ENCODE assay signal across 10 mouse cellular contexts in genomic region chr11:102249351-102250090, GRCm38 (mm10). TPM values are rescaled to one million over a fixed set of nuclear protein-coding genes. Genes with fewer than 3 reads are reported as not detected.
DNase-seq lines count a peak whose midpoint lies in the region; ATAC-seq and TF ChIP-seq lines count a peak whose summit lies in the region.
"Had no signal": no experiment of that assay in that cellular context is flagged by ENCODE, and none has a peak within 500 bp of the region (broad histone marks: within the 10 kb centered on the region; RNA-seq: fewer than 3 reads in every experiment).

No protein-coding gene starts in this region.

- WGBS in heart, postnatal 0 days: 11% methylated on average over 9 of the region's 9 CpGs
- WGBS in embryonic facial prominence, embryonic 10.5 days: 14% methylated on average over 9 of the region's 9 CpGs
- 11% methylated on average over 9 of the region's 9 CpGs for WGBS in intestine, embryonic 14.5 days
- WGBS in midbrain, postnatal 0 days: 12% methylated on average over 9 of the region's 9 CpGs

- H3K4me3 ChIP-seq in heart, postnatal 0 days (ENCODE audit: low read depth, low read length): peak overlapping the region; percentile 75
- H3K4me3 ChIP-seq in embryonic facial prominence, embryonic 10.5 days: peak overlapping the region; percentile 95
- H3K4me3 ChIP-seq in intestine, embryonic 14.5 days (ENCODE audit: low read depth, low read length): peak overlapping the region; percentile 74
- H3K4me3 ChIP-seq in midbrain, postnatal 0 days (ENCODE audit: low read depth, low read length): peak overlapping the region; percentile 34; the same call in 1 of the 2 replicates

- H3K9me3 ChIP-seq in heart, postnatal 0 days (replicated peaks; ENCODE audit: control insufficient read depth, low read length): no peaks in the 10 kb centered on the region
- H3K9me3 ChIP-seq in embryonic facial prominence, embryonic 10.5 days: no peaks in the 10 kb centered on the region
- H3K9me3 ChIP-seq in intestine, embryonic 14.5 days (ENCODE audit: control insufficient read depth, low read length): no peaks in the 10 kb centered on the region
- H3K9me3 ChIP-seq in midbrain, postnatal 0 days (ENCODE audit: low read length): no peaks in the 10 kb centered on the region

- H3K4me1 ChIP-seq in heart, postnatal 0 days (ENCODE audit: control insufficient read depth, insufficient read depth): peaks cover 16% of the 10 kb centered on the region
- H3K4me1 ChIP-seq in embryonic facial prominence, embryonic 10.5 days: peaks cover 25% of the 10 kb centered on the region
- H3K4me1 ChIP-seq in intestine, embryonic 14.5 days (replicated peaks; ENCODE audit: control insufficient read depth, insufficient read depth, low read length): peaks cover 25% of the 10 kb centered on the region
- H3K4me1 ChIP-seq in midbrain, postnatal 0 days (ENCODE audit: insufficient read depth, low read length): peaks cover 3% of the 10 kb centered on the region; the same call in 1 of the 2 replicates

- H3K27me3 ChIP-seq in heart, postnatal 0 days (ENCODE audit: control insufficient read depth, insufficient read depth, low read length): no peaks in the 10 kb centered on the region
- H3K27me3 ChIP-seq in embryonic facial prominence, embryonic 10.5 days (replicated peaks; ENCODE audit: low read depth, poor library complexity, severe bottlenecking): peaks cover 20% of the 10 kb centered on the region
- H3K27me3 ChIP-seq in intestine, embryonic 14.5 days (replicated peaks; ENCODE audit: control insufficient read depth, insufficient read depth, low read length): no peaks in the 10 kb centered on the region
- no peaks in the 10 kb centered on the region for H3K27me3 ChIP-seq in midbrain, postnatal 0 days (ENCODE audit: insufficient read depth, low read length)
- H3K27me3 ChIP-seq: Patski had no signal

- TF ChIP-seq CTCF in heart, postnatal 0 days (IDR thresholded peaks at IDR 0.05; ENCODE audit: low read depth): no peak
- no peak for TF ChIP-seq CTCF in midbrain, postnatal 0 days (IDR thresholded peaks at IDR 0.05)

- DNase-seq in heart, postnatal 0 days (ENCODE audit: low spot score): no peak
- no peak for DNase-seq in heart, adult 18-20 months
- no peak for DNase-seq in embryonic facial prominence, embryonic 10.5 days (ENCODE audit: low spot score)
- no peak for DNase-seq in intestine, embryonic 14.5 days (ENCODE audit: low spot score)
- DNase-seq in midbrain, postnatal 0 days (ENCODE audit: low spot score): no peak
- DNase-seq in right cerebral cortex, postnatal 36 days (ENCODE audit: low spot score in 2 of 2): no peak
- no peak for DNase-seq in embryo, embryonic 10.5 days (ENCODE audit: low spot score)
- DNase-seq in thymus, postnatal 25 days: no peak

- peak overlapping the region; percentile 56; the same call in 1 of the 2 replicates for H3K9ac ChIP-seq in heart, postnatal 0 days (replicated peaks; ENCODE audit: low read depth, low read length)
- H3K9ac ChIP-seq in intestine, embryonic 14.5 days (ENCODE audit: low read length): peak overlapping the region; percentile 50
- no peak overlapping the region for H3K9ac ChIP-seq in midbrain, postnatal 0 days (replicated peaks; ENCODE audit: low read length, poor library complexity, severe bottlenecking)

- no peaks in the 10 kb centered on the region for H3K36me3 ChIP-seq in heart, postnatal 0 days (replicated peaks; ENCODE audit: control insufficient read depth, insufficient read depth, low read length)
- peaks cover 40% of the 10 kb centered on the region for H3K36me3 ChIP-seq in embryonic facial prominence, embryonic 10.5 days (replicated peaks)
- H3K36me3 ChIP-seq in intestine, embryonic 14.5 days (ENCODE audit: control insufficient read depth, insufficient read depth, low read length): peaks cover 6% of the 10 kb centered on the region; the same call in 1 of the 2 replicates
- no peaks in the 10 kb centered on the region for H3K36me3 ChIP-seq in midbrain, postnatal 0 days (ENCODE audit: insufficient read depth, low read length)

- peak overlapping the region; percentile 99 for H3K4me2 ChIP-seq in heart, postnatal 0 days (ENCODE audit: low read depth, low read length)
- peak overlapping the region; percentile 61 for H3K4me2 ChIP-seq in intestine, embryonic 14.5 days (ENCODE audit: low read length)
- H3K4me2 ChIP-seq in midbrain, postnatal 0 days (ENCODE audit: low read depth, low read length, poor library complexity, severe bottlenecking): peak overlapping the region; percentile 97

- TF ChIP-seq EP300 in heart, postnatal 0 days (IDR thresholded peaks at IDR 0.05; ENCODE audit: low read depth): no peak

- H3K27ac ChIP-seq in heart, postnatal 0 days (ENCODE audit: low read depth): no peak overlapping the region
- H3K27ac ChIP-seq in embryonic facial prominence, embryonic 10.5 days (replicated peaks): peak overlapping the region; percentile 88
- H3K27ac ChIP-seq in intestine, embryonic 14.5 days (ENCODE audit: low read depth): no peak overlapping the region
- no peak overlapping the region for H3K27ac ChIP-seq in midbrain, postnatal 0 days (ENCODE audit: low read depth, low read length)

- ATAC-seq in heart, postnatal 0 days (ENCODE audit: insufficient read depth, low read depth): no peak
- ATAC-seq in intestine, embryonic 14.5 days (replicated peaks; ENCODE audit: low FRiP score, low TSS enrichment, low read depth): no peak
- ATAC-seq in midbrain, postnatal 0 days (ENCODE audit: low FRiP score): no peak
- ATAC-seq: Patski had no signal

RNA-seq across cellular contexts. Expression of gene BC030867, which starts 0.8 kb away (rescaled TPM):
- total RNA-seq in heart, postnatal 0 days (2014; rRNA removed; ENCODE audit: low replicate concordance): 3.9 and 5.6 TPM in 2 replicates
- 2.2 and 2.9 TPM in 2 replicates for polyA plus RNA-seq in heart, postnatal 0 days (2015; fragmentation: Nextera tagmentation; extraction: Ambion mirVana)
- total RNA-seq in heart, adult 18-20 months (2021): under 1 TPM; 0.22 to 0.28 TPM
- 30.1 and 32.4 TPM in 2 replicates for polyA plus RNA-seq in embryonic facial prominence, embryonic 10.5 days (2016; fragmentation: Nextera tagmentation; extraction: Ambion mirVana)
- polyA plus RNA-seq in intestine, embryonic 14.5 days (2014; fragmentation: Nextera tagmentation; extraction: Ambion mirVana): 16.5 and 16.6 TPM in 2 replicates
- total RNA-seq in midbrain, postnatal 0 days (2014; rRNA removed): 2.1 TPM in 2 replicates
- polyA plus RNA-seq in midbrain, postnatal 0 days (2015; fragmentation: Nextera tagmentation; extraction: Ambion mirVana): 0.53 and 0.60 TPM in 2 replicates
- total RNA-seq: gastrocnemius, postnatal 36 days had no signal

RNA-seq across cellular contexts. Expression of gene Asb16, which starts 19.0 kb away (rescaled TPM):
- total RNA-seq in heart, postnatal 0 days (2014; rRNA removed; ENCODE audit: low replicate concordance): 0.99 and 1.2 TPM in 2 replicates
- polyA plus RNA-seq in heart, postnatal 0 days (2015; fragmentation: Nextera tagmentation; extraction: Ambion mirVana): 0.07 TPM in 2 replicates
- 1 to 10 TPM; 1.2 TPM for total RNA-seq in heart, adult 18-20 months (2021)
- 0.09 and 0.10 TPM in 2 replicates for polyA plus RNA-seq in embryonic facial prominence, embryonic 10.5 days (2016; fragmentation: Nextera tagmentation; extraction: Ambion mirVana)
- 0.08 and 0.16 TPM in 2 replicates for polyA plus RNA-seq in intestine, embryonic 14.5 days (2014; fragmentation: Nextera tagmentation; extraction: Ambion mirVana)
- 2.3 and 2.5 TPM in 2 replicates for total RNA-seq in midbrain, postnatal 0 days (2014; rRNA removed)
- 0.28 and 0.32 TPM in 2 replicates for polyA plus RNA-seq in midbrain, postnatal 0 days (2015; fragmentation: Nextera tagmentation; extraction: Ambion mirVana)

RNA-seq across cellular contexts. Expression of gene Hdac5, which starts 19.6 kb away (rescaled TPM):
- 194 and 287 TPM in 2 replicates for total RNA-seq in heart, postnatal 0 days (2014; rRNA removed; ENCODE audit: low replicate concordance)
- 51.4 and 67.2 TPM in 2 replicates for polyA plus RNA-seq in heart, postnatal 0 days (2015; fragmentation: Nextera tagmentation; extraction: Ambion mirVana)
- total RNA-seq in heart, adult 18-20 months (2021): 100 to 1,000 TPM; 115 to 117 TPM
- 49.6 and 52.9 TPM in 2 replicates for polyA plus RNA-seq in embryonic facial prominence, embryonic 10.5 days (2016; fragmentation: Nextera tagmentation; extraction: Ambion mirVana)
- polyA plus RNA-seq in intestine, embryonic 14.5 days (2014; fragmentation: Nextera tagmentation; extraction: Ambion mirVana): 45.4 and 53.2 TPM in 2 replicates
- 183 and 263 TPM in 2 replicates for total RNA-seq in midbrain, postnatal 0 days (2014; rRNA removed)
- polyA plus RNA-seq in midbrain, postnatal 0 days (2015; fragmentation: Nextera tagmentation; extraction: Ambion mirVana): 61.9 and 65.9 TPM in 2 replicates

RNA-seq across cellular contexts. Expression of gene Tmub2, which starts 35.2 kb away (rescaled TPM):
- 57.4 and 61.7 TPM in 2 replicates for total RNA-seq in heart, postnatal 0 days (2014; rRNA removed; ENCODE audit: low replicate concordance)
- 29.8 and 30.1 TPM in 2 replicates for polyA plus RNA-seq in heart, postnatal 0 days (2015; fragmentation: Nextera tagmentation; extraction: Ambion mirVana)
- 10 to 100 TPM; 24.4 to 26.7 TPM for total RNA-seq in heart, adult 18-20 months (2021)
- 45.2 and 46.2 TPM in 2 replicates for polyA plus RNA-seq in embryonic facial prominence, embryonic 10.5 days (2016; fragmentation: Nextera tagmentation; extraction: Ambion mirVana)
- 50.5 and 55.5 TPM in 2 replicates for polyA plus RNA-seq in intestine, embryonic 14.5 days (2014; fragmentation: Nextera tagmentation; extraction: Ambion mirVana)
- 80.5 and 90.8 TPM in 2 replicates for total RNA-seq in midbrain, postnatal 0 days (2014; rRNA removed)
- 65.4 and 73.9 TPM in 2 replicates for polyA plus RNA-seq in midbrain, postnatal 0 days (2015; fragmentation: Nextera tagmentation; extraction: Ambion mirVana)

RNA-seq across cellular contexts. Expression of gene Atxn7l3, which starts 46.9 kb away (rescaled TPM):
- 32.5 and 36.2 TPM in 2 replicates for total RNA-seq in heart, postnatal 0 days (2014; rRNA removed; ENCODE audit: low replicate concordance)
- polyA plus RNA-seq in heart, postnatal 0 days (2015; fragmentation: Nextera tagmentation; extraction: Ambion mirVana): 5.2 and 5.4 TPM in 2 replicates
- 10 to 100 TPM; 19.2 to 22.6 TPM for total RNA-seq in heart, adult 18-20 months (2021)
- polyA plus RNA-seq in embryonic facial prominence, embryonic 10.5 days (2016; fragmentation: Nextera tagmentation; extraction: Ambion mirVana): 15.6 and 18.2 TPM in 2 replicates
- 17.5 and 18.1 TPM in 2 replicates for polyA plus RNA-seq in intestine, embryonic 14.5 days (2014; fragmentation: Nextera tagmentation; extraction: Ambion mirVana)
- 166 and 169 TPM in 2 replicates for total RNA-seq in midbrain, postnatal 0 days (2014; rRNA removed)
- 25.4 and 26.5 TPM in 2 replicates for polyA plus RNA-seq in midbrain, postnatal 0 days (2015; fragmentation: Nextera tagmentation; extraction: Ambion mirVana)

Comparison
In these comparisons a context has a peak if more than half of its experiments do, and no peak if none do; other contexts are left out.
1. H3K4me3 ChIP-seq: peak in every context shown above with its lines; median percentile 95 in embryonic facial prominence, embryonic 10.5 days; 75 in heart, postnatal 0 days; 74 in intestine, embryonic 14.5 days; 34 in midbrain, postnatal 0 days.